Comparison of ENCODE assay signal across 21 mouse cellular contexts in genomic region chrX:133660111-133660510, GRCm38 (mm10).
"Had no signal": no experiment of that assay in that cellular context is flagged by ENCODE, and none has a peak within 500 bp of the region (broad histone marks: within the 10 kb centered on the region; RNA-seq: fewer than 3 reads in every experiment).

No protein-coding gene starts in this region.

- H3K36me3 ChIP-seq: liver, embryonic 12.5 days; liver, embryonic 15.5 days; lung, embryonic 15.5 days; neural tube, embryonic 12.5 days; neural tube, embryonic 15.5 days had no signal

- H3K4me3 ChIP-seq: left cerebral cortex, adult 2 months; liver, embryonic 12.5 days; liver, embryonic 15.5 days; lung, embryonic 15.5 days; megakaryocyte, embryonic 14.5 days; neural tube, embryonic 12.5 days; neural tube, embryonic 15.5 days had no signal

- DNase-seq: kidney, adult 2 months; kidney, postnatal 25 days; layer of hippocampus, postnatal 36 days; lung, adult 18-20 months; lung, postnatal 10 days; lung, postnatal 36 days; midbrain, embryonic 14.5 days; right cerebral cortex, adult 18-20 months; right cerebral cortex, postnatal 14 days; right cerebral cortex, postnatal 4 days; thymus, adult 2 months; thymus, postnatal 25 days had no signal

- H3K9me3 ChIP-seq: liver, embryonic 12.5 days; liver, embryonic 15.5 days; lung, embryonic 15.5 days; megakaryocyte, embryonic 14.5 days; neural tube, embryonic 12.5 days; neural tube, embryonic 15.5 days had no signal

- H3K27ac ChIP-seq: kidney, postnatal 0 days; left cerebral cortex, adult 2 months; liver, embryonic 12.5 days; liver, embryonic 15.5 days; lung, embryonic 15.5 days; neural tube, embryonic 12.5 days; neural tube, embryonic 15.5 days; stomach, postnatal 0 days had no signal

- H3K27me3 ChIP-seq: liver, embryonic 12.5 days; liver, embryonic 15.5 days; lung, embryonic 15.5 days; neural tube, embryonic 12.5 days had no signal

- H3K4me1 ChIP-seq: liver, embryonic 12.5 days; liver, embryonic 15.5 days; megakaryocyte, embryonic 14.5 days; neural tube, embryonic 12.5 days; neural tube, embryonic 15.5 days had no signal

- H3K9ac ChIP-seq: liver, embryonic 12.5 days; liver, embryonic 15.5 days; lung, embryonic 15.5 days; neural tube, embryonic 12.5 days; neural tube, embryonic 15.5 days had no signal
